Mouse (Mus musculus): ENCODE results near the gene Ndufa8. TPM values are rescaled to one million over a fixed set of nuclear protein-coding genes. Genes with fewer than 3 reads are reported as not detected.

The Ndufa8 gene
- polyA plus RNA-seq, 1 experiment = 59.0 TPM

- Histone ChIP-seq H3K27ac (ENCODE audit: insufficient read depth, low read length) (no peak overlapping the region), H3K36me3 (ENCODE audit: control insufficient read depth, insufficient read depth, low read length, poor library complexity, severe bottlenecking) (0 out of 2 replicates have a peak, but pooled peaks cover 4% of the 10 kb centered on the region), H3K4me1 (ENCODE audit: control insufficient read depth, insufficient read depth, low read length) (no peaks in the 10 kb centered on the region), H3K9me3 (replicated peaks; ENCODE audit: control insufficient read depth, insufficient read depth, low read length, poor library complexity, severe bottlenecking) (no peaks in the 10 kb centered on the region), H3K9ac (ENCODE audit: low read depth, poor library complexity, severe bottlenecking) (no peak overlapping the region), H3K27me3 (ENCODE audit: control insufficient read depth, insufficient read depth, low read length, poor library complexity, severe bottlenecking) (no peaks in the 10 kb centered on the region), H3K4me3 (ENCODE audit: low read depth, low read length) (no peak overlapping the region)
- TF ChIP-seq EP300 (IDR thresholded peaks at IDR 0.05; ENCODE audit: insufficient read depth, low read depth, low read length) = no peak
- TF ChIP-seq POLR2A (IDR thresholded peaks at IDR 0.05; ENCODE audit: insufficient read depth, low read length) = no peak
- no peak for TF ChIP-seq CTCF (IDR thresholded peaks at IDR 0.05; ENCODE audit: low read depth, low read length)
These were observed 9.8 kb downstream of the Ndufa8 start for GRCm38 (mm10) chr2:36039297-36039985.

- TF ChIP-seq POLR2A (IDR thresholded peaks at IDR 0.05; ENCODE audit: insufficient read depth, low read length) = no peak
- TF ChIP-seq CTCF (IDR thresholded peaks at IDR 0.05; ENCODE audit: low read depth, low read length) = no peak
- Histone ChIP-seq H3K27ac (ENCODE audit: insufficient read depth, low read length) (no peak overlapping the region), H3K9ac (ENCODE audit: low read depth, poor library complexity, severe bottlenecking) (no peak overlapping the region), H3K36me3 (ENCODE audit: control insufficient read depth, insufficient read depth, low read length, poor library complexity, severe bottlenecking) (0 out of 2 replicates have a peak, but pooled peaks cover 4% of the 10 kb centered on the region), H3K9me3 (replicated peaks; ENCODE audit: control insufficient read depth, insufficient read depth, low read length, poor library complexity, severe bottlenecking) (no peaks in the 10 kb centered on the region), H3K27me3 (ENCODE audit: control insufficient read depth, insufficient read depth, low read length, poor library complexity, severe bottlenecking) (no peaks in the 10 kb centered on the region), H3K4me3 (ENCODE audit: low read depth, low read length) (no peak overlapping the region), H3K4me1 (ENCODE audit: control insufficient read depth, insufficient read depth, low read length) (no peaks in the 10 kb centered on the region)
These were observed 13.7 kb downstream of the Ndufa8 start for GRCm38 (mm10) chr2:36035413-36036081.

- Histone ChIP-seq H3K4me3 (ENCODE audit: low read depth, low read length) (no peak overlapping the region), H3K36me3 (ENCODE audit: control insufficient read depth, insufficient read depth, low read length, poor library complexity, severe bottlenecking) (0 out of 2 replicates have a peak, but pooled peaks cover 4% of the 10 kb centered on the region), H3K4me1 (ENCODE audit: control insufficient read depth, insufficient read depth, low read length) (no peaks in the 10 kb centered on the region), H3K27me3 (ENCODE audit: control insufficient read depth, insufficient read depth, low read length, poor library complexity, severe bottlenecking) (no peaks in the 10 kb centered on the region), H3K27ac (ENCODE audit: insufficient read depth, low read length) (no peak overlapping the region), H3K9me3 (replicated peaks; ENCODE audit: control insufficient read depth, insufficient read depth, low read length, poor library complexity, severe bottlenecking) (no peaks in the 10 kb centered on the region), H3K9ac (ENCODE audit: low read depth, poor library complexity, severe bottlenecking) (no peak overlapping the region)
- TF ChIP-seq CTCF (IDR thresholded peaks at IDR 0.05; ENCODE audit: low read depth, low read length) (no peak), EP300 (IDR thresholded peaks at IDR 0.05; ENCODE audit: insufficient read depth, low read depth, low read length) (no peak), POLR2A (IDR thresholded peaks at IDR 0.05; ENCODE audit: insufficient read depth, low read length) (no peak)
These were observed 14.3 kb downstream of the Ndufa8 start for GRCm38 (mm10) chr2:36034898-36035297.

- H3K9me3 ChIP-seq (replicated peaks; ENCODE audit: control insufficient read depth, insufficient read depth, low read length, poor library complexity, severe bottlenecking) = no peaks in the 10 kb centered on the region
- H3K27me3 ChIP-seq (ENCODE audit: control insufficient read depth, insufficient read depth, low read length, poor library complexity, severe bottlenecking) = no peaks in the 10 kb centered on the region
- no peak overlapping the region for H3K27ac ChIP-seq (ENCODE audit: insufficient read depth, low read length)
- no peaks in the 10 kb centered on the region for H3K4me1 ChIP-seq (ENCODE audit: control insufficient read depth, insufficient read depth, low read length)
- no peak for TF ChIP-seq POLR2A (IDR thresholded peaks at IDR 0.05; ENCODE audit: insufficient read depth, low read length)
- TF ChIP-seq CTCF (IDR thresholded peaks at IDR 0.05; ENCODE audit: low read depth, low read length) = no peak
- no peak overlapping the region for H3K9ac ChIP-seq (ENCODE audit: low read depth, poor library complexity, severe bottlenecking)
- 0 out of 2 replicates have a peak, but pooled peaks cover 4% of the 10 kb centered on the region for H3K36me3 ChIP-seq (ENCODE audit: control insufficient read depth, insufficient read depth, low read length, poor library complexity, severe bottlenecking)
- no peak overlapping the region for H3K4me3 ChIP-seq (ENCODE audit: low read depth, low read length)
These were observed 15.2 kb downstream of the Ndufa8 start for GRCm38 (mm10) chr2:36033966-36034365.

- H3K4me1 ChIP-seq (ENCODE audit: control insufficient read depth, insufficient read depth, low read length) = no peaks in the 10 kb centered on the region
- no peak overlapping the region for H3K4me3 ChIP-seq (ENCODE audit: low read depth, low read length)
- no peak overlapping the region for H3K9ac ChIP-seq (ENCODE audit: low read depth, poor library complexity, severe bottlenecking)
- H3K27me3 ChIP-seq (ENCODE audit: control insufficient read depth, insufficient read depth, low read length, poor library complexity, severe bottlenecking) = no peaks in the 10 kb centered on the region
- 0 out of 2 replicates have a peak, but pooled peaks cover 4% of the 10 kb centered on the region for H3K36me3 ChIP-seq (ENCODE audit: control insufficient read depth, insufficient read depth, low read length, poor library complexity, severe bottlenecking)
- TF ChIP-seq POLR2A (IDR thresholded peaks at IDR 0.05; ENCODE audit: insufficient read depth, low read length) (no peak), CTCF (IDR thresholded peaks at IDR 0.05; ENCODE audit: low read depth, low read length) (no peak), EP300 (IDR thresholded peaks at IDR 0.05; ENCODE audit: insufficient read depth, low read depth, low read length) (no peak)
- H3K9me3 ChIP-seq (replicated peaks; ENCODE audit: control insufficient read depth, insufficient read depth, low read length, poor library complexity, severe bottlenecking) = no peaks in the 10 kb centered on the region
- H3K27ac ChIP-seq (ENCODE audit: insufficient read depth, low read length) = no peak overlapping the region
These were observed 16.3 kb downstream of the Ndufa8 start for GRCm38 (mm10) chr2:36032884-36033283.

- Histone ChIP-seq H3K9me3 (replicated peaks; ENCODE audit: control insufficient read depth, insufficient read depth, low read length, poor library complexity, severe bottlenecking) (no peaks in the 10 kb centered on the region), H3K4me3 (ENCODE audit: low read depth, low read length) (no peak overlapping the region), H3K4me1 (ENCODE audit: control insufficient read depth, insufficient read depth, low read length) (peaks cover 4% of the 10 kb centered on the region), H3K9ac (ENCODE audit: low read depth, poor library complexity, severe bottlenecking) (no peak overlapping the region), H3K36me3 (ENCODE audit: control insufficient read depth, insufficient read depth, low read length, poor library complexity, severe bottlenecking) (no peaks in the 10 kb centered on the region), H3K27ac (ENCODE audit: insufficient read depth, low read length) (no peak overlapping the region), H3K27me3 (ENCODE audit: control insufficient read depth, insufficient read depth, low read length, poor library complexity, severe bottlenecking) (no peaks in the 10 kb centered on the region)
- TF ChIP-seq POLR2A (IDR thresholded peaks at IDR 0.05; ENCODE audit: insufficient read depth, low read length) (no peak), EP300 (IDR thresholded peaks at IDR 0.05; ENCODE audit: insufficient read depth, low read depth, low read length) (peak; percentile 93), CTCF (IDR thresholded peaks at IDR 0.05; ENCODE audit: low read depth, low read length) (no peak)
These were observed 25.9 kb downstream of the Ndufa8 start for GRCm38 (mm10) chr2:36023291-36023690.
